Mouse (Mus musculus): ENCODE results near the gene Arfip1.

Arfip1 gene

GRCm38 (mm10) chr3:84582023-84582912 lies at the start of gene Arfip1:
Arfip1 (minus strand) TSS chr3:84582625.
- peak; percentile 99 to 100 for DNase-seq (ENCODE audit: inconsistent age in 2 of 2, low spot score in 1 of 2)

GRCm38 (mm10) chr3:84631586-84631985 lies 49.2 kb upstream of the Arfip1 start:
- DNase-seq (ENCODE audit: inconsistent age in 2 of 2, low spot score in 1 of 2), result no peak

GRCm38 (mm10) chr3:84622026-84622425 lies 39.6 kb upstream of the Arfip1 start:
- peak in 1 of 2 experiments; percentile 43 for DNase-seq (ENCODE audit: inconsistent age in 2 of 2, low spot score in 1 of 2)

- DNase-seq (ENCODE audit: inconsistent age in 2 of 2, low spot score in 1 of 2), result no peak
Measured at GRCm38 (mm10) chr3:84619725-84620124, 37.3 kb upstream of the Arfip1 start.

GRCm38 (mm10) chr3:84619056-84619455 lies 36.6 kb upstream of the Arfip1 start:
- no peak for DNase-seq (ENCODE audit: inconsistent age in 2 of 2, low spot score in 1 of 2)

- no peak for DNase-seq (ENCODE audit: inconsistent age in 2 of 2, low spot score in 1 of 2)
Measured at GRCm38 (mm10) chr3:84618627-84619026, 36.2 kb upstream of the Arfip1 start.

- no peak for DNase-seq (ENCODE audit: inconsistent age in 2 of 2, low spot score in 1 of 2)
Measured at GRCm38 (mm10) chr3:84615856-84616225, 33.4 kb upstream of the Arfip1 start.

- DNase-seq (ENCODE audit: inconsistent age in 2 of 2, low spot score in 1 of 2), result peak; percentile 28 to 84
Measured at GRCm38 (mm10) chr3:84615050-84615855, 32.8 kb upstream of the Arfip1 start.

- DNase-seq (ENCODE audit: inconsistent age in 2 of 2, low spot score in 1 of 2), result no peak
Measured at GRCm38 (mm10) chr3:84610183-84610710, 27.8 kb upstream of the Arfip1 start.

- DNase-seq (ENCODE audit: inconsistent age in 2 of 2, low spot score in 1 of 2), result no peak
Measured at GRCm38 (mm10) chr3:84603212-84603611, 20.8 kb upstream of the Arfip1 start.

GRCm38 (mm10) chr3:84602759-84603158 lies 20.3 kb upstream of the Arfip1 start:
- no peak for DNase-seq (ENCODE audit: inconsistent age in 2 of 2, low spot score in 1 of 2)

GRCm38 (mm10) chr3:84601870-84602495 lies 19.6 kb upstream of the Arfip1 start:
- DNase-seq (ENCODE audit: inconsistent age in 2 of 2, low spot score in 1 of 2), result no peak

- DNase-seq (ENCODE audit: inconsistent age in 2 of 2, low spot score in 1 of 2), result no peak
Measured at GRCm38 (mm10) chr3:84598756-84599155, 16.3 kb upstream of the Arfip1 start.

GRCm38 (mm10) chr3:84597996-84598734 lies 15.7 kb upstream of the Arfip1 start:
- DNase-seq (ENCODE audit: inconsistent age in 2 of 2, low spot score in 1 of 2), result no peak

- DNase-seq (ENCODE audit: inconsistent age in 2 of 2, low spot score in 1 of 2), result no peak
Measured at GRCm38 (mm10) chr3:84595677-84596234, 13.3 kb upstream of the Arfip1 start.

- DNase-seq (ENCODE audit: inconsistent age in 2 of 2, low spot score in 1 of 2), result peak in 1 of 2 experiments; percentile 66
Measured at GRCm38 (mm10) chr3:84594894-84595676, 12.7 kb upstream of the Arfip1 start.

- DNase-seq (ENCODE audit: inconsistent age in 2 of 2, low spot score in 1 of 2), result no peak
Measured at GRCm38 (mm10) chr3:84593274-84593673, 10.8 kb upstream of the Arfip1 start, which contains the start of gene Tigd4. Tigd4 (plus strand) TSS chr3:84593574.

- no peak for DNase-seq (ENCODE audit: inconsistent age in 2 of 2, low spot score in 1 of 2)
Measured at GRCm38 (mm10) chr3:84586736-84587135, 4.3 kb upstream of the Arfip1 start.

- DNase-seq (ENCODE audit: inconsistent age in 2 of 2, low spot score in 1 of 2), result no peak
Measured at GRCm38 (mm10) chr3:84582913-84583276, 470 bp upstream of the Arfip1 start.

GRCm38 (mm10) chr3:84581696-84582022 lies 766 bp downstream of the Arfip1 start:
- no peak for DNase-seq (ENCODE audit: inconsistent age in 2 of 2, low spot score in 1 of 2)
